Mouse (Mus musculus) liver, embryonic 18 days (tissue): Measurements from ENCODE around the gene Rbm31y. TPM values are rescaled to one million over a fixed set of nuclear protein-coding genes. Genes with fewer than 3 reads are reported as not detected.

Experiments
- polyA plus RNA-seq: library from polyadenylated mRNA; depleted of rRNA; stranded (reverse); fragments of >200 nt; gene quantifications from 2 replicates; pipeline ENCODE4 v1.2.3, GENCODE M21; 2012; rRNA removed

Gene Rbm31y
- not detected in 2 replicates for polyA plus RNA-seq

DNA sequence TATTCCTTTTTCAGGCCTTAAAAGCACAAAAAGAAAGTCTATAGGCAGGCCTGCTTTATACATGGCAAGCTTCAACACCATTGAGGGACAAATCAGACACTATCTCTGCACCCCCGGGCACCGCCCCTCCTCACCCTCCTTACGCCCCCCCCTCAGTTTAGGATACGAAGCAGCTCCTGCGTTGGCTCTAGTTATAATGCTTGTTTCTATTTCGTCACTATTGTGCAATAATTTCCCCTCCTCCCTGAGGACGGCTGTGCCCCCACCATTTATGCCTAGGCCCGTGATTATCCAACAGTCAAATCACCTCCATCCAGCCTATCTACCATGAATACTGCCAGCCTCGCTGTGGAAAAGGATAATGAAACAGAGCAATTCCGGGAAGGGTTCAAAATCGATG is at the start of gene Rbm31y:
TSS of gene Rbm31y (plus strand) at position 301 of the 400 bp plus-strand sequence.

